Mouse (Mus musculus): ENCODE results near the gene 5730596B20Rik. TPM values are rescaled to one million over a fixed set of nuclear protein-coding genes. Genes with fewer than 3 reads are reported as not detected.

Gene 5730596B20Rik
- total RNA-seq, 2 experiments from 2014 or later = not detected

- no peak for DNase-seq (ENCODE audit: low spot score in 2 of 2)
- intact Hi-C loops (cut with DNase I) = no loop called here
Measured at GRCm38 (mm10) chr6:52171331-52171730, 6.0 kb upstream of the 5730596B20Rik start.

DNA sequence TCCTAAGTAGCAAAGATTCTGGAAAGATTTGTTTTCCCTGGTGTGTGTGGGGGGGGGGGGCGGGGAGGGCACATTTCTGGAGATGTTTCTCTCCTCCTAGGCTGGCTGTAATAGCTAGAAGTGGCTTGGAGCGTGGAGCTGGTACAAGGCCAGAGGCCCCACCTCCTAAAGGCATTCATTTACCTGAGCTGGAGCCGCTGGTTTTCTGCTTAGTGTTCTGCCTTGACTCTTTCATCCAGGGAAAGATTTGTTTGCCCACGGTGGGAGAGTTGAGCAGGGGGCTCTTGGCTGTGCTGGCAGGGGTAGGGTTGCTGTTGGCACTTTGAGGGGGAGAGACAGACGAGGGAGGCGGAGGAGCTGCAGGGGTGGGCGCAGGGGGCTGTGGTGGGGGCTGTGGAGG, 5.4 kb upstream of the 5730596B20Rik start:
- intact Hi-C loops (cut with DNase I) = no loop called here
- no peak for DNase-seq (ENCODE audit: low spot score in 2 of 2)

GRCm38 (mm10) chr6:52172501-52172900, 4.8 kb upstream of the 5730596B20Rik start:
- intact Hi-C loops (cut with DNase I) = no loop called here
- DNase-seq (ENCODE audit: low spot score in 2 of 2) = no peak

DNA sequence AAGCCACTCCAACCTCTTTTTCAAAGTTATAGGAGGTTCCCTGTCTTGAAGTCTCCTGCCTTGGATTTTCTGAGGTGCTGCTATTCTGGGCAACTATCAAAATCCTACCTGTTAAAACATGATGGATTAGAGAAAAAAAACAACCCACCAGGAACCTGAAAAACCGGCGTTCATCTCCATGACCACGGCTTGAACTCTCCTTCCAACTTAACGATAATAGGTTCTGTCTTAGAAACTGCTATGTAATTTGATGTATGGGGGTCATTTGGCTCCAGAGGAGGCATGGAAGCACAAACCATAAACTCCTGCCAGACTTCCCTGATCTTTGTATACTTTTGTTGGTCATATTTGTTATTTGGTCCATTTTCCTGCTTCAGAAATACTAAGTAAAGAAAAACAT, 3.6 kb upstream of the 5730596B20Rik start:
- DNase-seq (ENCODE audit: low spot score in 2 of 2) = no peak
- intact Hi-C loops (cut with DNase I) = no loop called here

- DNase-seq (ENCODE audit: low spot score in 2 of 2) = no peak
- intact Hi-C loops (cut with DNase I) = no loop called here
Measured at GRCm38 (mm10) chr6:52174968-52175751, 2.1 kb upstream of the 5730596B20Rik start.

DNA sequence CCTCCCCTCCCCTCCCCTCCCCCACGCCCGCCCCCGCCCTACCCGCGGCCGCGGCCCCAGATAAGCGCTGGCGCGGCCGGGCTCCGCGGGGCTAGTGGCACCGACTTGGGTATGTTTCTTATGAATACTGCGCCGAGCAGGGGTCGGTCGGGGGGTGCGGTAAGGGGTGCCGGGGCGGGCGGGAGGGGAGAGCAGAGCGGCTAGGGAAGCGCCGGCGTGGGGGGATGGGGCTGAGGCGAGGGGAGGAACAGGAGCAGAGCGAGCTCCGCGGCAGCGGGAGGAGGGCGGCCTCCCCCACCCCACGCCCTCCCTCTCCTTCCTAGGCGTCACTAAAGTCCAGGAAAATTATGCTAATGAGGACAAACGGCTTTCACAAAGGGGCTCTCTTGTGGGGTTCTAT, 1.4 kb upstream of the 5730596B20Rik start:
- intact Hi-C loops (cut with DNase I) = no loop called here
- DNase-seq (ENCODE audit: low spot score in 2 of 2) = no peak

DNA sequence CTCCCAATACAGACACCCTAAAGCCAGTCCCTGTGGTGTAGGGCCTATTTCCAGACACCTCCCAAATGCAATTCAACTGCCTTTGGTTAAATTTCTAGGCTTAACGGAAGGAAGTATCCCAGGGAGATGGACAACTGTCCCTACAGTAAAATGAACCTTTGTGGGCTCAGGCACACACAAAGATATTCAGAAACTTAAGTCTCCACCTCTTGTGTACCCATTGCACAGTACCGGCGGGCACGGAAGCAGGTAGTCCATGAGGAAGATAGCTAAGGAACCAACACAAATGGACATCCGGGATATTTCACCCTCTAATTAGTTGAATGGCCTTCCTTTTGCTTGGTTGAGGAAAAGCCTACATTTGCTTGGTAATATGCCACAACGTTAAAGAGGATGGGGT, 907 bp upstream of the 5730596B20Rik start:
- DNase-seq (ENCODE audit: low spot score in 2 of 2) = no peak
- intact Hi-C loops (cut with DNase I) = no loop called here

DNA sequence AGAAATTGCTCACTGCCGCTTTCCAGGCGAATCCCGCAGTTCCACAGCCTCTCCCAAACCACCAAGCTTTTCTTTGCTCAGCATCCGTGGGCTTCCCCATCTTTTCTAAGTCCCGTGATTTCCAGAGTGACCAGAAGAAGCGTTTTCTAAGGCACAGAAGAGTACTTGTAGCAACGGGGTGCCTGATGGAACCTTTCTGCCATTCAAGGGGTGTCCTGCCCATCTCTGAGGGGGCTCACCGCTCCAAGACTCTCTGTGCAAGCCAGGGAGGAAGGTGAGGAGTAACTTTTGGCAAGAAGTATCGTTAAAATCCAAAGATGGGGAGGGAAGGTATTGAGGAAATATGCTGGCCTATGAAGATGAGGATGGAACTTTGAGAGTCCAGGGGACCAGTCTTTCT, 508 bp downstream of the 5730596B20Rik start:
- no peak for DNase-seq (ENCODE audit: low spot score in 2 of 2)
- intact Hi-C loops (cut with DNase I) = no loop called here

DNA sequence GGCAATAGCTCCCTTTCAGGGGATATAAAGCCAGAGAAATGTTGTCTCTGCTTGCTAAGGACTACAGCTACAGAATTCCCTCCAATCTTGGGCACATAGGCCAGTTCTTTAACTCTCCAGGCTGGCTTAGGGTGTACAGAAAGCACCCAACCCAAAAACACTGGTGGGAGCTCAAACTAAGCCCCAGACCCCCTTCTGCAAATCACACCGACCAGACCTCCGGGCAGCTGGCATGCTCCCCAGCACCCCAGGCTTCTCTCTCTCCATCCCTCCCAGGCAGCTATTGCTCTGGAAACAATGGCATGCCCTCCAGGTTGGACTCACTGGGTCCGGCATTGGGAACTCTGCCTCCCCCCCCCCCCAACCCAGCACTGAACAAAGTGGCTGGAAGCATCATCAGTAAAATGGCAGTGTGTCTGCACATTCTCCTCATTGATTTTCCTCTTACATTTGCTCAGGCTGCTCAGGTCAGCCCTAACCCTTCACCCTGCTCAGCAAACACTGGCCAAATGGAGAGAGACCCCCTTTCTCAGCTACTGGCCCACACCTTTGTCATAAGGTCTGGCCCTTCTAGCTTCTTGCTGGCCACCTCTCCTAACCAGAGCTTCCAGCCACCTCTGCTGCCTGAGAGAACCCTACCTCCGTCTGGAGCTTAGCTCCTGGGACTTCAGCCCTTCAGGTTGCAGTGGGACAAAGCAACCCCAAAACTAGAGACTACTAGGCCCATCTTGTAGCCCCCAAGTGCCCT, 1.8 kb downstream of the 5730596B20Rik start:
- intact Hi-C loops (cut with DNase I) = no loop called here
- DNase-seq (ENCODE audit: low spot score in 2 of 2) = no peak

- no peak for DNase-seq (ENCODE audit: low spot score in 2 of 2)
- intact Hi-C loops (cut with DNase I) = no loop called here
Measured at GRCm38 (mm10) chr6:52179690-52180089, 2.4 kb downstream of the 5730596B20Rik start.

DNA sequence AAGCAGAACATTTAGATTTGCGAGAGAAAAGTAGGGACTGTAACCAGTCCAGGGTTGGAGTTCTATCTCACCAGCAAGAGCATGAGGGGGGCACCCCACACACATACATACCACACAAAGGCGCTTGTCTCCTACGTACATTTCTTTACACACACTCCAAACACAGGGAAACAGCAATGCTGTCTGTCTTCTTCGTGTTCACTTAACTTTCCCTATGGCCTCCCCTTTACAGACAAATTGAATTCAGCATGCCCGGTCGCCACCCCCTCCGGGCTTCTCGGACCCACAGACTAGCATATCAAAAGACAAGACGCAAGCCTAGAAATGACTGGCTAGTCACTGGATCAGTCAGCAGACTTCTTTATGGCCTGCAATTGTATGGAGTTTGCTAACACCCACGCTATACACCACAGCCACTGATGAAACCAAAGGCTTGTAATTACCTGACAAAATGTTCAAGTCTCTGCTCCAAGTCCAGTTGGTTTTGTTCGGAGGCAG, 3.0 kb downstream of the 5730596B20Rik start:
- DNase-seq (ENCODE audit: low spot score in 2 of 2) = no peak
- intact Hi-C loops (cut with DNase I) = no loop called here

DNA sequence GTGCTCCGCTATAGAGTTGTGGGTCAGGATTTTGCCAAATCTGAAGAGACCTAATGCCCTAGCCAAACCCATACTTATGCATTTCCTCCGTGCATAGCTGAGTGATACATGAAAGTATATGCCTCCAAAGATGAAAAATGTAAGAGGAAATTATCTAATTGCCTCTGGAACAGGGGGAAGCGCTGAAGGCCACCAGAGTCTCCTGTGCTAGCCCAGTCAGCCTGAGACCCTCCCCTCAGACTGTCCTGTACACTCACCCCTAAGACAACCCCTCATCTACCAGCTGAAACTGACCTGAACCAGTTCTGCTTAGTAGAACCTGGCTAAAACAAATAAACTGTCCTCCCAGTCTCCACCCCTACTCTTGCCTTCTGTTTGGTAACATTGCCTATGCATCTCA, 3.4 kb downstream of the 5730596B20Rik start:
- intact Hi-C loops (cut with DNase I) = no loop called here

DNA sequence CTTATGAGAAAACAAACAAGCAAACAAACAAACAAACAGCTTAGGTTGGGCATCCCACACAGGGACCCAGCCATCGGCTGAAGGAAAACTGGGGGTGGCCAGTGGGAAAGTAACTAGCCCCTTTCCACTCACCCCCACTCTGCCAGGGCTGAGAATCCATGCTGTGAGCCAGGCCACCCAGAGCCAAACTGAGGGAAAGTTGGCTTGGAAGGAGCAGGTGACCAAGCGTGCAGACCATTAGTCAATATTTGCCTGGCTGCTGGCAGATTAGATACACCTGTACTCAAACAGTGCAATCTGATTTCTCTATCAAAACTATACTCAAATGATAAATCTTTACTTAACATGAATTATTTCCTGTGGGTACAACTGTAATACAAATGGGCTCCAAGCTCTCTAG, 4.7 kb downstream of the 5730596B20Rik start:
- no peak for DNase-seq (ENCODE audit: low spot score in 2 of 2)
- intact Hi-C loops (cut with DNase I) = no loop called here

More for the DNA sequence above, 3.4 kb downstream of the 5730596B20Rik start:
- no peak for DNase-seq (ENCODE audit: low spot score in 2 of 2)

DNA sequence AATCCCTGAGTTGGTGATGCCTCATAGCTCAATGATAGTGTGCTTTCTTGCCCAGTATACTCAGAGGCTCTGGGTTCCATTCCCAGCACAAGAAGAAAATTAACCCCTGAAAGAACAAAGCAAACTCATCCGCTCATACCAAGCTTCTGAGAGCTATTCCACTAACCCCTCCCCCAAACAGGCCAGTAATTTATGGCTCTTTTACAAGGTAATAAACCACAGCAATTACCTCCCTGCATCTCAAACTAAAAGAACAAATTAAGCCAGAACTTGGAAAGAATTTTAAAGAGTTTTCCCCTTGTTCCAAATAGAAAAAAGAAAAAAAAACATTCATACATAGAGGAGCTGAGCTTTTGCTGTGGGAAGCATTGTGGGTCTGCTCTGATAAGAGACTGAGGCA, 5.5 kb downstream of the 5730596B20Rik start:
- intact Hi-C loops (cut with DNase I) = no loop called here
- DNase-seq (ENCODE audit: low spot score in 2 of 2) = no peak

- no peak for DNase-seq (ENCODE audit: low spot score in 2 of 2)
- intact Hi-C loops (cut with DNase I) = no loop called here
Measured at GRCm38 (mm10) chr6:52183311-52184080, 6.2 kb downstream of the 5730596B20Rik start.

- DNase-seq (ENCODE audit: low spot score in 2 of 2) = no peak
- intact Hi-C loops (cut with DNase I) = no loop called here
Measured at GRCm38 (mm10) chr6:52184668-52185067, 7.4 kb downstream of the 5730596B20Rik start.

DNA sequence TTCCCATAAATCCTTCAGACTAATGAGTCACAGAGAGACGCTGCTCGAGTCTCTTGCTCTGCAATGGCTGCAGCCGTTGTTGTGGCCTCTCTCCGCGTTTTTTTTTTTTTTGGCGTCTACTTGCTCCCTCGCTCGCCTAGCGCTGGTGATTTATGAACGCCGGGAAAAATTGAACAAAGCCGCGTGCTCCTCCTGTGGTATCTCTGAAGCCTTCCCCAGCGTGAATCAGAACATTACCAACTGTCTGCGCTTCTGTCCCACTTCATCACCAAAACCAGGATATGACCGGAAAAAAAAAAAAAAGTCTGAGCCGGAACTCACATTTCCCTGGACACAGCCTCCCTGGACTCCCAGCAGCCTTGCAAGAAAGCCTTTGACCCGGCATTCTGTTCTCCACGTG, 7.9 kb downstream of the 5730596B20Rik start:
- intact Hi-C loops (cut with DNase I) = no loop called here
- DNase-seq (ENCODE audit: low spot score in 2 of 2) = no peak

- intact Hi-C loops (cut with DNase I) = no loop called here
- no peak for DNase-seq (ENCODE audit: low spot score in 2 of 2)
Measured at GRCm38 (mm10) chr6:52185834-52186233, 8.5 kb downstream of the 5730596B20Rik start.

DNA sequence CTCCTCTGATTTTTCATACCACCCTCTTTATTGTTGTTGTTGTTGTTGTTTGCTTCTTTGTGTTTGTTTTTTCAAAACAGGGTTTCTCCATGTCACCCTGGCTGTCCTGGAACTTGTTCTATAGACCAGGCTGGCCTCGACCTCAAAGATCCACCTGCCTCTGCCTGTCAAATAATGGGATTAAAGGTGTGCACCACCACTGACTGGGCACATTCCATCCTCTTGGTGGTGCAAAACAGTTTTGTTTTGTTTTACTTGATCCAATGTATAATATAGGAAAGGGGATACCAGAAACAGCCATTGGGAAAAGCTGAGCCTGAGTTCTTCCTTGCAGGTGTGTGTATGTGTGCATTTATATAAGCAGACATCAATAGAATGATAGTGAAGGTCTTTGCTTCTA, 9.2 kb downstream of the 5730596B20Rik start:
- no peak for DNase-seq (ENCODE audit: low spot score in 2 of 2)
- intact Hi-C loops (cut with DNase I) = no loop called here

GRCm38 (mm10) chr6:52189172-52189591, 11.9 kb downstream of the 5730596B20Rik start:
- no peak for DNase-seq (ENCODE audit: low spot score in 2 of 2)
- intact Hi-C loops (cut with DNase I) = no loop called here
